Mouse (Mus musculus) kidney, postnatal 4 days (tissue): ENCODE results near the gene 4930435E12Rik.
"Not testable (repeated sequence)": the region's sequence is repeated elsewhere in the genome, so short reads cannot be mapped to it uniquely, and the experiment has no call there.

ENCODE experiments used
- DNase-seq, 2 experiments: peaks; one replicate each; pipeline ENCODE4 v3.0.0; 2021; ENCODE audit warnings: mixed read lengths in 2 of 2

4930435E12Rik gene

DNA sequence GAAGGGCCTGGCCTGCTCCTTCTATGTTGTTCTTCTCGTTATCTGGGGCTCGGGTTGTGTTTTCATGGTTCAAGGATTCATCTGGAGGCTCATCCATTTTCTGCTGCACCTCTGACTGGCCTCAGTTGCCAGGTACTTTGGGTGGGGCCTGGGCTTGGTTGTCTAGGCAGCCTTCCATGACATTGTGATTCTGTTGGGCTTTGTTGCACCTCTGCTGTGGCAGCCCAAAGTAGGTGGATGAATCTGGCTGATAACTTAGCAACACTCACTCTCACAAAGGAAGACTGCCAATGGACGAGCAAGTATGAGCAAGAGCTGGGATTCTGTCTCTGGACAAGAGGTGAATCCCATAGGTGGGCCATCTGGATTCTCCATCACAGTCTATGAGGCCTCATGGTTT lies at the start of gene 4930435E12Rik:
4930435E12Rik (minus strand) TSS at position 101 of the 400 bp plus-strand sequence.
- no peak for DNase-seq

DNA sequence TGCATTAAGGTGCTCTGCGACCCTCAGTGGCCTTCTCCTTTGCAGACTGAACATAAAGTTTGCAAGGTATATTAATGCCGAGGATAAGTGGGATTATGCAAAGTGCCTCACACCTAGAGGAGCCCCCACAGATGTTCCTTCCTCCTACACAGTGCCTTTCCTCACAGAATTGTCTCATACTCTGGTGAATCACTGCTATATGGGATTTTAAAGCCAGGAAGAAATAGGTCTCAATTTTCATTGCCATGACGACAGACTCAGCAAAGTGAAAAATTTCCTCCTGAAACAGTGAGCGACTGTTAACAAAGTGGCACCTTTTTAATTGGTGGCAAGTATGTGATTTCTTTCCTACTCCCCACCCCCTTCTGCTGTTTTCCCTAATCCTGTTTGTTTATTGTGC lies 45.9 kb upstream of the 4930435E12Rik start:
- no peak for DNase-seq

DNA sequence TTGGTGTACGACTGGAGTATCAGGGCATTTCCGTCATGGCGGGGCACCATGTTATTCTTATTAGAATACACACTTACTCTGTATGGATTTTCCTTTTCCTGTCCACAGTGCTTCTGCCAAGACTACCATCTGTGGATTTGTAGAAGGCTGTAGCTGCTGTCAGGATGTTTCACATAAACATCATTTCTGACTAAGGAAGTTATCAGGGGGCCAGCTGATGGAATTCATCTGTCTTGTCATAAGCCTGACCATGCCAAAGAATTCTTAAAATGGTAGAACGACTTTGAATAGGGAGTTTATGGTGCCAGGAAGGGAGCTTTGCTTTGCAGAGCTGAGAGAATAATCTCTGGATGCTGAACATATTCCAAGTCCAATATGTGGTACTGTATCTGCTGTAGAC lies 44.7 kb upstream of the 4930435E12Rik start:
- no peak for DNase-seq

DNA sequence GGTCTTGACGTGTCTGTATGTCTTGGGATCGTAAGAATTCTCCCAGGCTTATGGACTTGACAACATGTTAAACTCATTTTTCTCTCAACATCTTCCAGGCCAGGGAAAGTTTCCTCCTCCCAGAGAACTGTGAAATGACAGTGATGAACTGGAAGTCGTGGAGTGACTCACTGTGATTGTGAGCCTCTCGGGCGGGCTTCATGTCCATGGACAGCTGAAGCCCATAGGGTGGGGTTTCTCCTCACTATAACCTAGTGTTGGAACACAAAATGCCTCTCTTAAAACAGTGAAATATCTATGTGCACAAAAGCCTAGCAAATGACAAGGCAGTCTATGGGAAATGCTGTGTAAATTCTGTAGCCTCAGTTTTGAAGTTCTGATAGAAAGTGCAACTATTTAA lies 35.8 kb upstream of the 4930435E12Rik start:
- no peak for DNase-seq

DNA sequence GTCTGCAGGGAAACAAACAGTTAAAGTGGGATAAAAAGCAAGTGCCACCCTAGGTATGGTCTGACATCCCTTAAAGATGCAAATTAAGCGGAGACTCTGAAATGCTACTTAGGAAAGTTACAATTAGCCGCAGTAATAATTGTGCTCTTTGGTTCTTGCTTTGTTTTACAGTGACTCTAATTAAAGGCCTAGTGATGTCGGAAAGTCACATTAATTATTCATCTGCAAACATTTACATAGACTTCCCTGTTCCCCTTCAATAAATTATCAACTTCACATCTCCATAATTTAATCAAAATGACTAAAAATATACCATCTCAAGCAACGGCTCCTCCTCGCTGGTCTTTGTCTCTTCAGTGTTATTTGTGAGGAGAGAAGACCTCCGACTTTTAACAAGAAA lies 32.0 kb upstream of the 4930435E12Rik start:
- no peak for DNase-seq

DNA sequence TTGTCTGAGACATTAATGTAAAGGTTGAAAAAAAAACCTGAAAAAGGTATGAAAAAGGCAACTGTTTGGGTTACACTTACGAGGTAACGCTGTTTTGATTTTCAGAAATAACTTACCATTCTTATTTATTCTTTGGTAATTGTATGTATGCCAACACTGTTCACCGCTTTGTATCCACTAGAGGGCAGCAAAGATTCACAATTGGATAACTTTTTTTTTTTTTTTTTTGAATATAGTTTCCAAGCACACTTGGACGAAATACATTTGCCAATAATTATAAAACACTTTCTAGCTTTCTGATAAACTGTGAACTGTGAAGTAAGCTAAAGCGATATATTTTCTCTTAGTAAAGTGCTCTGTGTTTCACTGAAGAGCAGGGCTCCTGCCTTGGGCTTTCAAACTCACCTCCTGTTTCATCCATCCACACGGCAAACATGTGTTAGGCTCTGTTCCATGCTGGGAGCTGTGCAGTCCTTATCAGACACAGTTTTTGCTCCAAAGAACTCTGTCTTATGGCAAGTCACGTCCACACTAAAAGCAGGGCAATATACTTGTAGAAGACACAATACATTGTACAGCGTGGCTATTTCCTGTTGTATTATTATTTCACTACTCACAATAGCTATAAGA lies 29.7 kb upstream of the 4930435E12Rik start:
- DNase-seq, result peak; percentile 11 to 13

DNA sequence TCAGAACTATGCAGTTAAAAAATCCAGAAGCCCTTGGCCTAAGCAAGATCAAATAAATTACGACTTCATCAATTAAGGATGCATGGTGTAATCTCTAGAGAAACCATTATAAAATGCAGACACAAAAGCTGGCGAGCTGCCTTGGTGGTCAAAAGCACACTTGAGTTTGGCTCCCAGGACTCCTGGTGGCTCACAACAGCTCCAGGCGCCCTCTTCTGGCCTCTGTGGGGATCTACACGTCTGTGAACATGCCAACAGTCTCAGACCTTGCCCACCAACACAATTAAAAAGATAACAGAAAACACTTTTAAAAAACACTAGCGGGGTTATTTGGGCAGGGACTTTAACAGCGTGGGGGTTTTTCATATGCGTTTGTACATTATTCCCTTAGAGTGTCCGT lies 16.0 kb downstream of the 4930435E12Rik start:
- peak; percentile 81 to 86 for DNase-seq

DNA sequence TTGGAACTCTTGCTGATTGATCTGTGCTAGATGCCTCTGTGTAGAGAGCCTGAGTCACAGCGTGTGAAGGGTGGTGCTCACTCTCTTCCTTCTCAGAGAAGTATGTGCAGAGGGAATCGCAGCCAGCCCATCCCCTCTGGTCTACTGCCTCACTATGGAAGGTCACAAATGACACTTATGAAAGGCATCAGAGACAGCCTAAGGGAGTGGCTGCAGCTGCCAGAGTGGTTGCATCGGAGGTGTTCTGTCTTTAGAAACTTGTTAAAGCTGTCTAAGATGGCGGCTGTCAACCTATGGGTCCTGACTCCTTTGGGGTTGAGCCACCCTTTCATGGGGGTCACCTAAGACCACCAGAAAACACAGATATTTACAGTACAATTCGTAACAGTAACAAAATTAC lies 18.4 kb downstream of the 4930435E12Rik start:
- no peak for DNase-seq

DNA sequence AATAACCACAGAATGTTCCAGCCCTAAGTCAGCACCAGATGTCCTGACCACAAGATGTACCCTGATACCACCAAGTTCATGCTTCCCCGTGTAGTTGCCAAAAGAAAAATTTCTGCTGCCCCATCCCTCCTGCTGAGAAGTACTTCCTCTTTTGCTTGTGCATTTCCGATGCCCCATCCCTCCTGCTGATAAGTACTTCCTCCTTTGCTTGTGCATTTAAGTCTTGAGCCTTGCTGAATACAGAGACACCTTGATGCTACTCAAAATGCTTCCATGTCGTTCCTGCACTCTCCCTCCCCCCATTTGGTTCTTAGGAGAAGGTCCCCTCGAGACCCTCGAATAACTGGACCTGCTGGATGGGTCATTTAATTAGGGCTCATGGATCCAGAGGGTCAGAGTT lies 20.8 kb downstream of the 4930435E12Rik start:
- DNase-seq, result not testable (repeated sequence)

DNA sequence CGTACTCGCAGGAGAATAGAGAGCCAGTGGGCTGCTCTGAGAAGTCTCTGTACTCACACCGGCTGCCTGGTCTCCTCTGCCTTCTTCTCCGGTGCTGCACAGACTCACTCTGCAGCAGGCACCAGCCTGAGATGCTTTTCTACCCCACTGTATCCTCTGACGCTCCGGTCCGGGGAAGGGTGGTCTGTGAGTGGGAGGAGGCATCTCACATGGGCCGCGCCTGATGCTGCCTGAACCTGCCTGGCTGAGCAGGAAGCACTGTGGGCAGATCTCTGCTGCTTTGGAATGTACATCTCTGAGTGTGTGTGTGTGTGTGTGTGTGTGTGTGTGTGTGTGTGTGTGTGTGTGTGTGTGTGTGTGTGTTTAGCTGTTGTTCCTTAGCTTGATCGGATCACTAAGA lies 28.5 kb downstream of the 4930435E12Rik start, which contains the start of gene Upk1b:
Upk1b (minus strand) TSS at position 238 of the 400 bp plus-strand sequence.
- peak; percentile 18 to 37 for DNase-seq

DNA sequence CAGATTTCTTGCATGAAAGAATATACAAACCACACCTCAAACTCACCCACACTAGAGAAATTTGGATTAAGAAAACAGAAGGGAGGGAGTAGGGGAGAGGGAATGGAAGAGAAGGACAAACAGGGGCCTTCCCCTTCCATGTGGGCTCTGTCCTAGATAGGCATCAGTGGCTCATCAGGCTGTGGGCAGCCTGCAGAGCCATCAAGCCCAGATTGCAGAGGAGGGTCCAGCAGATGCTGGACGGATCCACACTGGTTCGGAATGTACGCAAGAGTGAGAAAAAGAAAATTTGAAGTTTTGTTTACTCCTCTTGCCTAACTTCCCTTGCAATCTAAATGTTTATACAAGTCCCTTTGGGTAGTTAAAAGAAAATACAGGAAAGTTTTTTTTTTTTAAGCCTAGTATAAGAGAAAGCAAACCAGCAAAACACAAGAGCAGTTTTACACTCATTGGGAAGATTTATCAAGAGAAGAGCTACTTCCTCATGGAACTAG lies 29.5 kb downstream of the 4930435E12Rik start:
- no peak for DNase-seq

DNA sequence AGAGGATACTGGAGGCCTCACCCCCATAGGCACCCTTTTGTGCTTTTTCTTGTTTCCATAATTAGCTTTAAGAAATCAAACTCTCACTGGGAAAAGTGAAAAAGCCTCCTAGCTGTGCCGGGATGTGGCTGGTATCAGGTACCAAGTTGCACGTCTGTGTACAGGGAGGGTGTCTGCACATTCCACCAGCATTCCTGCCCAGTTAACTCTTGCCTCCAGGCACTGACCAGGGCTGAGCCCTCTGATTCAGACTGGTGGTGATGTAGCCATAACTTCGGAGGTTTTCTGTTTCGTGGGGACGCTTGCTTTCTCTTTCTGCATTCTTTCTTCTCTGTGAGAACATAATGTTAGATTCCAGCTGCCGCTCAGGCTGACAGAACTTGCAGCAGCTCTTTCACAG lies 35.4 kb downstream of the 4930435E12Rik start:
- peak in 1 of 2 experiments; percentile 12 for DNase-seq

DNA sequence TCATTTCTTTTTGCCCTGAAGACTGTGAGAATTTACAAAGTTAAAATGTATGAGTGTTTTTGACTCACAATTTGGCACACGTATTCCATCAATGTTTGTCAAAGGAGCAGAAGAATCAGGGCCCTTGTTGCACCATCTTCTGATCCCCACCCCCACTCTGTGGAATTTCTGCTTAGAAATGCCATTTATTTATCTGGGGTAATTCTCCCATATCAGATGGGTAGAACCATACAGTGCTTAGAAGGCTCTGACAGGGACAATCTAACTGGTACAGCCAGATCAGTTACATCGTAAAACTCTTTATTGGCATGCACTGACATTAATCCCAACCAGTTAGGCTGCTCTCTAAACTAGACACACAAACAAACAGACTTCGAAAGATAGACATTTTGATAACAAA lies 38.6 kb downstream of the 4930435E12Rik start:
- no peak for DNase-seq

DNA sequence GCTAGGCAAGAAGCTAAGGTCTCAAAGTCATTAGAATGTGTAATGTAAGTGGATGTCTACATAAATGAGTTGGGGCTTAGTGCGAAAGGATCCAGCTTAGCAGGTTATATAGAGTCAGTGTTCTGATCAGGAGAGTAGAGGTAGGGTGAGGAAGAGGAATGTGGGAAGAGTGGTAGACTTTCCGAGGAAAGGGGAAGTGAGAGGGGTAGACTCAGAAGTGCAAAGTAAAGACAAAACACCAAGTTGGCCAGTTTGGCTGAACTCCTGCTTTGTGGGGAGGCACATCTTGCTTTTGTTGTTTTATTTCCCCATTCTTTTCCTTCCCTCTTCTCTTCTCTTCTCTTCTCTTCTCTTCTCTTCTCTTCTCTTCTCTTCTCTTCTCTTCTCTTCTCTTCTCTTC lies 39.5 kb downstream of the 4930435E12Rik start:
- no peak for DNase-seq

DNA sequence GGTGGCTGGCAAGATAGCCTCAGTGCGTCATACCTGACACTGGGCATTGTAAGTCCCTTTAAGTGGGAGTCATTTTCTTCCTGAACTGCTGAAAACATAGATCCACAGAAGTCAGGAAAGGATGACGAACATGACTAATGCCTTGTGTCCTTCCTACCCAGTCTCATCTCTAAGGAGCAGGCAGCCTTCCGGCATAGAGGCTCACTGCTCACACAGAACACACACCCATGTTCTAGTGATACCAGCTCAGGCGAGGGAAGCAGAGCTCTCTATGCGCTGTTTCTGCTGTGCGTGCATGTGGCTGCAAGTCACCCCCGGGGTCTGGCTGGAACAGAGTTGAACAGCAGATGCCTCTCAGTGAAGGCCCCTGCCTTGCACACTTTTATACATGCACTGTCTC lies 43.2 kb downstream of the 4930435E12Rik start:
- no peak for DNase-seq

DNA sequence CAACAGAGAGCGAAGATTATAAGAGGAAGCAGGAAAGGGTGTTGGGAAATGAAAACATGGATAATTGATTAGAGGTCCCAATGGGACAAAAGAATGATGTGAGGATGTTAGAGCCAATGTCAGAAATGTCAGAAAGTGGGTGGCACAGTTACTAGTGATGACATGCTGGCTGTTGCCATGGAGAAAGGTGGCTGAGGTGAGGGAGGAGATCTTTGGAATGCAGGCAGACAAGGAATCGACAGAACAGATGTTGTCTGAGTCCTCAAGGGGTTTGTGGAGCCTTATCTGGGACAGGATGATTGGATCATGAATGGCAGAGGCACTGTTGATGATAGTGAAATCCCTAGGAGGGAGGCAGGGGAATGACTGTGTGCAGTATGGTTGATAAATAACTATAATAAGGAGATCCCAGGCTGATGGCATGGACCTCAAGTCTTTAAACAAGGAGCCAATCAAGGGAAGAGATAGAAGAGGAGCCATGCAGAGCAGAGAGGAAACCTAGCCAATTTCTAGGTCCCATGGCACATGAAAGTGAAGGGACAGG lies 46.0 kb downstream of the 4930435E12Rik start:
- DNase-seq, result no peak

DNA sequence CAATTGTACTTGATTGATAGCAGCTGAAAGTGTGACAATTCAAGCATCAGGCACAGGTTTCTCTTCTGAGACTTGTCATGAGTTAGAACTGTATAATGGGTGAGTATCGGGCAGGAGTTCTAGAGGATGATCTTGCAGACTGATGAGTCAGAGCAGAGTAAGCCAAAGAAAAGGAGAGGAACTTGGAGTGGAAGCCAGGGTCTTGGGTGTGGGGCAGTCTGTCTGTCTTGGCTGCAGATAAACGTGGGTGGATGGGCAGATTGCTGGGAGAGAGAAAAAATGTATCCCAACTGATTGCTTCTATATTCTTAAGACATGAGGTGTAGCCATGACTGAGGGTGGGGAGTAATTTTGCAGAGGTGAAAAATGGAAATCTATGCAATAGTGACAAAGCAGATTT lies 46.6 kb downstream of the 4930435E12Rik start:
- no peak for DNase-seq

DNA sequence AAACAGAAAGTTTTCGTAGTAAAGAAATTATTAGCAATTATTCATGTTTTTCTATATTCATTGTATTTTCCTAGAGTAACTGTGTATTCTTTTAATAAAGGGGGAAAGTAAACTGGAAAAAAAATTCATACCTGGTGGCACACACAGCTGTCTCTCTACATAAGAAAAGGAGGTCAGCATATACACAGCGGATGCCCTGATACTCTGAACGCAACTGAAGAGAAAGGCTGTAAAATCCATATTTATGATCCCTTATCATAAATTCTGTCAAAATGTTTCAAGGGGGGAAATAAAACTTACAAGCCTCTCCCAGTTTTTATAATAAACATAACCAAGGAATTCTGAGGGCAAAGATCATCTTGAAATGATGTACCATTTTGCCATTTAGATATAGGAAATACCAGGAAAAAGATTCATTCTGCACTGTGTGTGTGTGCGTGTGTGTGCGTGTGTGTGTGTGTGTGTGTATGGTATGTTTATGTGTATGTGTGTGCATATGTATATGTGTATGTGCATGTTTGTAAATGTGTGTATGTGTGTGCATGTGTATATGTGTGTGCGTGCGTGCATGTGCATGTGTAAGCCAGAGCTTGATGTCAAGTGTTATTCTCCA lies 47.5 kb downstream of the 4930435E12Rik start:
- no peak for DNase-seq

DNA sequence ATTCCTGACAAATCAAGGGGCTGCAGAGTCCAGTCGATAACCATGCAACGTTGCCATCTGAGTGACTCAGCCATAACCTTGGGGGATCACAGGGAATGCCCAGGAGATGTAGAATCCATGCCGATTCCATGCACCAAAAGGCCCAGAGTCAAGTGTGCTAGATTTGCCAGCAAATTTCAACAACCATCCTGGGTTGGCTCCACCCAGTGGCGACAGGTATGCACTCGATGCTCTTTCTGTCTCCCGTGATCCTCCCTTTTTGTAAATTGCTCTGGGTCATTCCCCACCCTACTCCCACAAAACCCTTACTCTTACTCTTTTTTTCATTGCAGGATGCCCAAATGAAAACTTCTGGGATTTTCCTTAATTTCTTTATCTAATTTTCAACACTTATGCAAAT lies 52.2 kb downstream of the 4930435E12Rik start:
- no peak for DNase-seq

DNA sequence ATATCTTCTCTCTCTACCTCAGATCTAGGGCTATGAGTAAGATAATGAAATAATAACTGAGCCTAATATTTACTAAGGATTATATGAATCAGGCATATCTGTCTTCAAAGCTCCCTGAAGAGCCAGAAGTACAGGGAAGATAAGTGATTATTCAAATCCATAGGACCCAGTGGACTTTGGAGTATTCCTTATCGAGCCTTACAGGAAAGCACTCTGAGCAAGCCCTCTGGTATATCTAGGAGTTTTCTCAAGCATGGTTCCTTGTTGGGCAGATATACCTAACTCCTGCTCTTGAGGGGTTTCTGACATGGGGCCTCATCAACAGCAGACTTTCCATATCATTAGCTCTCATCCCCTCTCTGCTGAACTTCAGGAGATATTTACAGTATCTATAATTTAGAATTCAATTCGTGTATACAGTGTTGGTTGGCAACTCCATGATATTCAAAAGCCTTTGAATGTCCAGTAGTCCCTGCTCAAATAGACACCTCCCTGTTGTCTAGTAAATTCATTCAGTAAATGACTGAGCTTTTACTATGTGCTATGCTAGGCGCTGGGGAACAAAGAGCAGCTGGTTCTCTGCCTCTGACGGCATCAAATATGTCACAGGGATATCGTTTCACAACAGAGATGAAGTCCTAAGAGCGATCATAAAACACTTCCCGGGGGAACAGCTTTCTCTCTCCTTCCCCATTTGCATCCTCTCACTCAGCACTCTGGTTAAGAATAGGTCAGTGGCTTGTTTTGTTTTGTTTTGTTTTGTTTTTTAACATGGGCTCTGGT lies 53.4 kb downstream of the 4930435E12Rik start:
- DNase-seq, result no peak

DNA sequence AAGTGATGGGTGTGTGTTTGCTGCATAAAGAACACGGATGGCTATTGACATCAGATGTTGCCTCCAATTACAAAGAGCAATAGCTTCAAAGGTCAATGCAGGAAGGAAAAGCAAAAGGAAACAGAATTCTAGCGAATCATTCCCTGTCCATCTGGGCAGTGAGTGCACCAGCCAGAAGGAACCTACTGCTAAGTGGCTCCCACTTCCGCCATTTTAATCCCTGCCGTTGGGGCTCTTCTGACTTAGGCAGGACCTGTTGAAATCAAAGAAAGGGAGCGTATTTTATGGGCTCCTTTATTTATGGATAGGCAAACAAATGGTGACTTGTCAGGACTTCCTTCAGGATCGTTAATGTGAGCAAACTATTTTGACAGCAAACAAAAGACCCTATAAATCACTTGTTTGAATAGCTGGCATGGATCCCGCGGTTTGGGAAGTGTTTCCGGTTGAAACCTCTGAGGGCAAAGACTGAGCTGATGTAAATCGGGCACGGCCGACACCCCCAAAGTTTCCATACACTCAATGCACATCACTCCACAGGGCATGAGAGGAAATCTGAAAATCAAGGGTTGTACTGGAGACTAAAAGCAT lies 55.5 kb downstream of the 4930435E12Rik start:
- peak; percentile 41 to 49 for DNase-seq

DNA sequence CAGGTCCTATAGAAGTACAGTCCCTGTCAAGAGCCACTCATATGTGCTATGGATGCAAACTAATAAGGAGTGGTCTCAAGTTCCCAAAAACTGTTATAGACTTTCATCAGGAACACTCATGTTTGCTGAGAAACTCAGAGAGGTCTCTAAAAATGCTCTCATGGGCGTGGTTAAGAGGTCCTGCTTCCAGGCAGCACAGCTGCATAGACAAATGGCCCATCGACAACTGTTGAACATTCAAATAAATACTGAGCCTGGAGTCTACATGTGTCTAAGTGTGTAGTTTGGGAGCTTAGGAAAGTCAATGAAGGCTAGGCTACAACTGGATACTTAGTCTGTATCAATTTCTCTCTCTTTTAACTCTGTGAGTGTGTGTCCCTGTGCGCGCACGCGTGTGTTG lies 57.4 kb downstream of the 4930435E12Rik start:
- no peak for DNase-seq

DNA sequence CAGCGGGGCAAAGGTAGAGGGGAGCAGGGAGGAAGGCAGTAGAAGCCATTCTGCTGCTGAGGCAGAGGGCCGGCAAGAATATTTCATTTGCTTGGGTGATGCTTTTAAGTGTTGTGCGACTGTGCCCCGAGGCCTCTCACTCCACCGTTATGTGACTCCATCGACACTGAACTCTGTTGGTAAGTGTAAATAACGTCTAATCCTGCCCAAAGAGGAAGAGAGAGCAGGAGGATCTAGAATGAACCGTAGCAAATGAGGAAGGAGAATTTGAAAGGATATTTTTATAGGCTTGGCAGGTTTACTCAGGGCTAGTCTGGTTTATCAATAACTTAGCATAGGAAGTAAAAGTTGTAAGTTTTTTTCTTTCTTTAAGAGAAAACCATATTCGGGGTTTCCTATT lies 59.0 kb downstream of the 4930435E12Rik start:
- no peak for DNase-seq
